Mouse (Mus musculus) spleen, adult 2 months (tissue): ENCODE measurements at regions not wholly inside any gene's neighbourhood (a gene's known extent, or its start where the extent isn't known, plus 50 kb on each side); places are given as distances from the start of the nearest gene placed in this dataset.

Source experiments
- DNase-seq, 2 experiments: peaks; one replicate each; pipeline versions ENCODE4 v3.0.0 to v3.0.0-alpha.2; 2012 to 2021; ENCODE audit warnings: low spot score in 2 of 2, low read depth in 1 of 2
- H3K27ac ChIP-seq: fragments of 200-500 bp; 2 replicates; pipeline ENCODE4 v1.5.1; 2012; ENCODE audit warnings: low read length, inconsistent platforms; ENCODE audit not compliant: insufficient read depth
- H3K27me3 ChIP-seq: fragments of 200-500 bp; 2 replicates; pipeline ENCODE4 v1.6.1; 2012; ENCODE audit warnings: mild to moderate bottlenecking, moderate library complexity, low read length, inconsistent platforms; ENCODE audit not compliant: control insufficient read depth, insufficient read depth
- H3K36me3 ChIP-seq: fragments of 200-500 bp; 2 replicates; pipeline ENCODE4 v1.6.1; 2012; ENCODE audit warnings: mild to moderate bottlenecking, low read length, inconsistent platforms; ENCODE audit not compliant: control insufficient read depth, insufficient read depth
- H3K4me1 ChIP-seq: fragments of 200-500 bp; 2 replicates; pipeline ENCODE4 v1.6.1; 2011; ENCODE audit warnings: inconsistent platforms; ENCODE audit not compliant: control insufficient read depth, insufficient read depth, insufficient read length
- H3K4me3 ChIP-seq: fragments of 200-500 bp; 2 replicates; pipeline ENCODE4 v1.5.1; 2011; ENCODE audit warnings: mild to moderate bottlenecking, inconsistent platforms; ENCODE audit not compliant: insufficient read depth, insufficient read length; ENCODE audit errors: extremely low read depth
- CTCF ChIP-seq: fragments of 200-500 bp; IDR thresholded peaks from 2 replicates; pipeline ENCODE4 v1.5.1; 2011; ENCODE audit warnings: mild to moderate bottlenecking, inconsistent platforms; ENCODE audit not compliant: insufficient read depth, insufficient read length, insufficient replicate concordance; ENCODE audit errors: extremely low read depth
- POLR2A ChIP-seq: fragments of 200-500 bp; IDR thresholded peaks from 2 replicates; pipeline ENCODE4 v1.6.1; 2011; ENCODE audit warnings: low read depth, low read length, inconsistent platforms
- WGBS: fragments of 180-500 bp; shearing (Covaris S2); methylation state at CpG from one replicate; pipeline ENCODE4 v1.1.7; 2018; 5-methylcytosine and 5-hydroxymethylcytosine counted together

GRCm38 (mm10) chr3:148159059-148159458 lies 831.3 kb downstream of the Adgrl2 start:
- no peaks in the 10 kb centered on the region for H3K36me3 ChIP-seq
- no peak overlapping the region for H3K4me3 ChIP-seq
- H3K27me3 ChIP-seq: no peaks in the 10 kb centered on the region
- no peak for DNase-seq
- no peaks in the 10 kb centered on the region for H3K4me1 ChIP-seq
- WGBS: 76% methylated on average over 3 of the region's 3 CpGs
- no peak for TF ChIP-seq CTCF
- TF ChIP-seq POLR2A: no peak
- H3K27ac ChIP-seq: no peak overlapping the region

GRCm38 (mm10) chr3:148158533-148158932 lies 831.8 kb downstream of the Adgrl2 start:
- WGBS: 80% methylated on average over 2 of the region's 2 CpGs
- TF ChIP-seq POLR2A (no peak), CTCF (no peak)
- Histone ChIP-seq H3K27me3 (no peaks in the 10 kb centered on the region), H3K4me1 (no peaks in the 10 kb centered on the region), H3K4me3 (no peak overlapping the region), H3K27ac (no peak overlapping the region), H3K36me3 (no peaks in the 10 kb centered on the region)
- DNase-seq: no peak

- H3K27ac ChIP-seq: no peak overlapping the region
- no peaks in the 10 kb centered on the region for H3K36me3 ChIP-seq
- no peak overlapping the region for H3K4me3 ChIP-seq
- H3K4me1 ChIP-seq: no peaks in the 10 kb centered on the region
- TF ChIP-seq POLR2A: no peak
- TF ChIP-seq CTCF: no peak
- WGBS: 69% methylated on average over 2 of the region's 2 CpGs
- H3K27me3 ChIP-seq: no peaks in the 10 kb centered on the region
- no peak for DNase-seq
Measured at GRCm38 (mm10) chr3:148143776-148144175, 846.6 kb downstream of the Adgrl2 start.

GRCm38 (mm10) chr3:148136791-148137251 lies 853.5 kb downstream of the Adgrl2 start:
- DNase-seq: no peak
- Histone ChIP-seq H3K27me3 (no peaks in the 10 kb centered on the region), H3K36me3 (no peaks in the 10 kb centered on the region), H3K27ac (no peak overlapping the region), H3K4me1 (no peaks in the 10 kb centered on the region), H3K4me3 (no peak overlapping the region)
- TF ChIP-seq CTCF (no peak), POLR2A (no peak)
- WGBS: 87% methylated on average over 3 of the region's 3 CpGs

GRCm38 (mm10) chr3:148134646-148135045 lies 855.7 kb downstream of the Adgrl2 start:
- Histone ChIP-seq H3K4me1 (no peaks in the 10 kb centered on the region), H3K27me3 (no peaks in the 10 kb centered on the region), H3K4me3 (no peak overlapping the region), H3K27ac (no peak overlapping the region), H3K36me3 (no peaks in the 10 kb centered on the region)
- no peak for DNase-seq
- 85% methylated on average over 2 of the region's 2 CpGs for WGBS
- no peak for TF ChIP-seq CTCF

GRCm38 (mm10) chr3:148115576-148115975 lies 874.8 kb downstream of the Adgrl2 start:
- no peaks in the 10 kb centered on the region for H3K27me3 ChIP-seq
- no peak overlapping the region for H3K4me3 ChIP-seq
- no peak for DNase-seq
- no peak overlapping the region for H3K27ac ChIP-seq
- TF ChIP-seq CTCF: no peak
- no peak for TF ChIP-seq POLR2A
- no peaks in the 10 kb centered on the region for H3K36me3 ChIP-seq
- no peaks in the 10 kb centered on the region for H3K4me1 ChIP-seq

- DNase-seq: no peak
- no peak overlapping the region for H3K27ac ChIP-seq
- TF ChIP-seq CTCF (no peak), POLR2A (no peak)
- H3K27me3 ChIP-seq: no peaks in the 10 kb centered on the region
- WGBS: 50% methylated on average over 3 of the region's 3 CpGs
- H3K36me3 ChIP-seq: no peaks in the 10 kb centered on the region
- no peaks in the 10 kb centered on the region for H3K4me1 ChIP-seq
- no peak overlapping the region for H3K4me3 ChIP-seq
Measured at GRCm38 (mm10) chr3:148112204-148112603, 878.2 kb downstream of the Adgrl2 start.
